Mouse (Mus musculus) forebrain, postnatal 0 days (tissue): Measurements from ENCODE around the gene Egfl8. TPM values are rescaled to one million over a fixed set of nuclear protein-coding genes. Genes with fewer than 3 reads are reported as not detected.

Experiments
- ATAC-seq: fragments of 200-750 bp; cut with Nextera tagmentation; 2 replicates; pipeline ENCODE4 v1.8.0; 2017; ENCODE audit warnings: mild to moderate bottlenecking, moderate library complexity
- DNase-seq: peaks from one replicate; pipeline ENCODE4 v3.0.0-alpha.2; 2015
- H3K27ac ChIP-seq: fragments of 300-500 bp; sonication (generic); 2 replicates; pipeline ENCODE4 v1.5.1; 2014; ENCODE audit warnings: low read depth, mild to moderate bottlenecking, antibody characterized with exemption, low read length, moderate library complexity, mixed read lengths
- H3K27me3 ChIP-seq: fragments of 300-500 bp; sonication (generic); 2 replicates; pipeline ENCODE4 v1.6.1; 2014; ENCODE audit warnings: mild to moderate bottlenecking, low read length, mixed read lengths; ENCODE audit not compliant: insufficient read depth
- H3K36me3 ChIP-seq: fragments of 300-500 bp; sonication (generic); 2 replicates; pipeline ENCODE4 v1.6.1; 2014; ENCODE audit warnings: mild to moderate bottlenecking, moderate library complexity; ENCODE audit not compliant: insufficient read depth
- H3K4me1 ChIP-seq: fragments of 300-500 bp; sonication (generic); 2 replicates; pipeline ENCODE4 v1.6.1; 2014; ENCODE audit warnings: antibody characterized with exemption; ENCODE audit not compliant: insufficient read depth
- H3K4me2 ChIP-seq: fragments of 300-500 bp; sonication (generic); 2 replicates; pipeline ENCODE4 v1.6.1; 2014; ENCODE audit warnings: low read depth, mild to moderate bottlenecking, moderate library complexity
- H3K4me3 ChIP-seq: fragments of 300-500 bp; sonication (generic); 2 replicates; pipeline ENCODE4 v1.5.1; 2014; ENCODE audit warnings: low read depth, low read length, mixed read lengths
- H3K9ac ChIP-seq: fragments of 300-500 bp; sonication (generic); 2 replicates; pipeline ENCODE4 v1.6.1; 2014; ENCODE audit warnings: mild to moderate bottlenecking
- H3K9me3 ChIP-seq: fragments of 300-500 bp; sonication (generic); 2 replicates; pipeline ENCODE4 v1.6.1; 2016; ENCODE audit warnings: low read length
- CTCF ChIP-seq: sonication (generic); IDR thresholded peaks from 2 replicates; pipeline ENCODE4 v1.5.1; 2016; ENCODE audit warnings: antibody characterized with exemption, control low read depth, low read depth
- WGBS: fragments of 180-500 bp; shearing (Covaris S2); extraction: QIAGEN DNeasy Blood & Tissue Kit; methylation state at CpG from one replicate; pipeline ENCODE4 v1.1.7; 2014; 5-methylcytosine and 5-hydroxymethylcytosine counted together
- polyA plus RNA-seq: library from polyadenylated mRNA; unstranded; fragments of >200 nt; fragmentation: Nextera tagmentation; extraction: Ambion mirVana; gene quantifications from 2 replicates; pipeline ENCODE4 v1.2.1, GENCODE M21; 2015
- total RNA-seq: library from RNA; depleted of rRNA; stranded (reverse); fragments of >200 nt; gene quantifications from 2 replicates; pipeline ENCODE4 v1.2.3, GENCODE M21; 2014

The Egfl8 gene
- total and polyA plus RNA-seq, 2 experiments from 2014 or later: 3.2 to 3.8 TPM

- H3K9ac ChIP-seq: no peak overlapping the region
- 90% methylated on average over 7 of the region's 7 CpGs for WGBS
- peaks cover 44% of the 10 kb centered on the region for H3K36me3 ChIP-seq
- H3K4me3 ChIP-seq: no peak overlapping the region
- H3K27ac ChIP-seq: no peak overlapping the region
- H3K4me1 ChIP-seq: no peaks in the 10 kb centered on the region
- DNase-seq (no peak), ATAC-seq (no peak)
- H3K4me2 ChIP-seq: no peak overlapping the region
- H3K27me3 ChIP-seq: no peaks in the 10 kb centered on the region; the same call in 1 of the 2 replicates
- no peaks in the 10 kb centered on the region for H3K9me3 ChIP-seq
- no peak for TF ChIP-seq CTCF
These were observed 39.4 kb upstream of the Egfl8 start for GRCm38 (mm10) chr17:34655160-34655559.

- 92% methylated on average over 13 of the region's 13 CpGs for WGBS
- TF ChIP-seq CTCF: no peak
- Histone ChIP-seq H3K4me2 (no peak overlapping the region), H3K4me1 (no peaks in the 10 kb centered on the region), H3K4me3 (no peak overlapping the region), H3K9ac (no peak overlapping the region), H3K27ac (no peak overlapping the region), H3K36me3 (peaks cover 52% of the 10 kb centered on the region), H3K9me3 (no peaks in the 10 kb centered on the region), H3K27me3 (no peaks in the 10 kb centered on the region)
- ATAC-seq (no peak), DNase-seq (no peak)
These were observed 38.6 kb upstream of the Egfl8 start for GRCm38 (mm10) chr17:34654392-34654791.

- TF ChIP-seq CTCF: peak; percentile 86
- peaks cover 56% of the 10 kb centered on the region for H3K36me3 ChIP-seq
These were observed 38.0 kb upstream of the Egfl8 start for GRCm38 (mm10) chr17:34653746-34654285.

GRCm38 (mm10) chr17:34652985-34653384 is 37.2 kb upstream of the Egfl8 start:
- H3K9me3 ChIP-seq: no peaks in the 10 kb centered on the region
- TF ChIP-seq CTCF: no peak
- DNase-seq (no peak), ATAC-seq (no peak)
- no peak overlapping the region for H3K27ac ChIP-seq
- WGBS: 93% methylated on average over 8 of the region's 8 CpGs
- H3K27me3 ChIP-seq: no peaks in the 10 kb centered on the region
- H3K36me3 ChIP-seq: peaks cover 60% of the 10 kb centered on the region
- no peak overlapping the region for H3K4me2 ChIP-seq
- H3K4me3 ChIP-seq: no peak overlapping the region
- peaks cover under 1% of the 10 kb centered on the region; the same call in 1 of the 2 replicates for H3K4me1 ChIP-seq
- no peak overlapping the region for H3K9ac ChIP-seq

More at GRCm38 (mm10) chr17:34653746-34654285, 38.0 kb upstream of the Egfl8 start:
- whole genome bisulfite sequencing: 66% methylated on average over 9 of the region's 9 CpGs
- no peak overlapping the region for H3K27ac ChIP-seq
- no peak overlapping the region for H3K4me2 ChIP-seq
- ATAC-seq: peak; percentile 14; the same call in 1 of the 2 replicates
- no peaks in the 10 kb centered on the region for H3K9me3 ChIP-seq
- no peaks in the 10 kb centered on the region for H3K4me1 ChIP-seq
- peak; percentile 80 for DNase-seq
- no peaks in the 10 kb centered on the region for H3K27me3 ChIP-seq
- no peak overlapping the region for H3K9ac ChIP-seq
- no peak overlapping the region for H3K4me3 ChIP-seq

- ATAC-seq: no peak
- no peak overlapping the region for H3K4me2 ChIP-seq
- H3K9ac ChIP-seq: no peak overlapping the region
- no peaks in the 10 kb centered on the region for H3K9me3 ChIP-seq
- no peak for TF ChIP-seq CTCF
- 93% methylated on average over 10 of the region's 10 CpGs for WGBS
- peaks cover 60% of the 10 kb centered on the region for H3K36me3 ChIP-seq
- no peaks in the 10 kb centered on the region for H3K27me3 ChIP-seq
- H3K4me1 ChIP-seq: peaks cover 5% of the 10 kb centered on the region
- no peak overlapping the region for H3K27ac ChIP-seq
- no peak overlapping the region for H3K4me3 ChIP-seq
- DNase-seq: no peak
These were observed 36.8 kb upstream of the Egfl8 start for GRCm38 (mm10) chr17:34652546-34652945.

- no peak overlapping the region for H3K4me2 ChIP-seq
- no peaks in the 10 kb centered on the region for H3K9me3 ChIP-seq
- H3K4me3 ChIP-seq: no peak overlapping the region
- WGBS: 42% methylated on average over 19 of the region's 19 CpGs
- peak; percentile 42 for TF ChIP-seq CTCF
- ATAC-seq (no peak), DNase-seq (no peak)
- H3K27ac ChIP-seq: no peak overlapping the region
- peaks cover 60% of the 10 kb centered on the region for H3K36me3 ChIP-seq
- no peaks in the 10 kb centered on the region for H3K27me3 ChIP-seq
- H3K4me1 ChIP-seq: peaks cover 6% of the 10 kb centered on the region
- no peak overlapping the region for H3K9ac ChIP-seq
These were observed 35.9 kb upstream of the Egfl8 start for GRCm38 (mm10) chr17:34651507-34652221.

- no peak overlapping the region for H3K27ac ChIP-seq
- 93% methylated on average over 14 of the region's 14 CpGs for WGBS
- H3K9ac ChIP-seq: no peak overlapping the region
- H3K4me1 ChIP-seq: peaks cover 9% of the 10 kb centered on the region
- no peak overlapping the region for H3K4me2 ChIP-seq
- no peak for TF ChIP-seq CTCF
- no peaks in the 10 kb centered on the region for H3K27me3 ChIP-seq
- no peak overlapping the region for H3K4me3 ChIP-seq
- H3K36me3 ChIP-seq: peaks cover 60% of the 10 kb centered on the region
- no peaks in the 10 kb centered on the region for H3K9me3 ChIP-seq
- DNase-seq (no peak), ATAC-seq (no peak)
These were observed 35.0 kb upstream of the Egfl8 start for GRCm38 (mm10) chr17:34650781-34651180.
